Mouse (Mus musculus) liver, embryonic 16.5 days (tissue): Measurements from ENCODE around the gene Megf11. TPM values are rescaled to one million over a fixed set of nuclear protein-coding genes. Genes with fewer than 3 reads are reported as not detected.
"Not testable (repeated sequence)": the region's sequence is repeated elsewhere in the genome, so short reads cannot be mapped to it uniquely, and the experiment has no call there.

Experiments used
- ATAC-seq: fragments of 200-750 bp; cut with Nextera tagmentation; 2 replicates; pipeline ENCODE4 v1.8.0; 2017; ENCODE audit warnings: low read depth, mild to moderate bottlenecking, moderate number of reproducible peaks, moderate library complexity
- H3K27ac ChIP-seq: fragments of 300-500 bp; sonication (generic); 2 replicates; pipeline ENCODE4 v1.5.1; 2014; ENCODE audit warnings: mild to moderate bottlenecking, low read length
- H3K27me3 ChIP-seq: fragments of 300-500 bp; sonication (generic); 2 replicates; pipeline ENCODE4 v1.6.1; 2014; ENCODE audit warnings: low read depth, low read length, mixed read lengths; ENCODE audit not compliant: control insufficient read depth, insufficient read depth
- H3K36me3 ChIP-seq: fragments of 300-500 bp; sonication (generic); 2 replicates; pipeline ENCODE4 v1.6.1; 2014; ENCODE audit warnings: mild to moderate bottlenecking; ENCODE audit not compliant: control insufficient read depth, insufficient read depth
- H3K4me1 ChIP-seq: fragments of 300-500 bp; sonication (generic); 2 replicates; pipeline ENCODE4 v1.6.1; 2014; ENCODE audit warnings: low read depth, low read length, mixed read lengths; ENCODE audit not compliant: control insufficient read depth
- H3K4me2 ChIP-seq: fragments of 300-500 bp; sonication (generic); 2 replicates; pipeline ENCODE4 v1.6.1; 2014; ENCODE audit warnings: low read depth, low read length, mixed read lengths
- H3K4me3 ChIP-seq: fragments of 300-500 bp; sonication (generic); 2 replicates; pipeline ENCODE4 v1.5.1; 2014; ENCODE audit warnings: low read depth, mild to moderate bottlenecking, low read length
- H3K9ac ChIP-seq: fragments of 300-500 bp; sonication (generic); 2 replicates; pipeline ENCODE4 v1.6.1; 2014; ENCODE audit warnings: low read depth, low read length
- H3K9me3 ChIP-seq: fragments of 300-500 bp; sonication (generic); replicated peaks from 2 replicates; pipeline ENCODE4 v1.6.1; 2016; ENCODE audit warnings: low read length; ENCODE audit not compliant: control insufficient read depth
- WGBS: fragments of 180-500 bp; shearing (Covaris S2); extraction: QIAGEN DNeasy Blood & Tissue Kit; methylation state at CpG from one replicate; pipeline ENCODE4 v1.1.7; 2014; ENCODE audit not compliant: insufficient replicate concordance; 5-methylcytosine and 5-hydroxymethylcytosine counted together
- polyA plus RNA-seq: library from polyadenylated mRNA; unstranded; fragments of >200 nt; fragmentation: Nextera tagmentation; extraction: Ambion mirVana; gene quantifications from 2 replicates; pipeline ENCODE4 v1.2.1, GENCODE M21; 2015

Gene Megf11
- polyA plus RNA-seq, 1 experiment from 2014 or later = 0.51 TPM

DNA sequence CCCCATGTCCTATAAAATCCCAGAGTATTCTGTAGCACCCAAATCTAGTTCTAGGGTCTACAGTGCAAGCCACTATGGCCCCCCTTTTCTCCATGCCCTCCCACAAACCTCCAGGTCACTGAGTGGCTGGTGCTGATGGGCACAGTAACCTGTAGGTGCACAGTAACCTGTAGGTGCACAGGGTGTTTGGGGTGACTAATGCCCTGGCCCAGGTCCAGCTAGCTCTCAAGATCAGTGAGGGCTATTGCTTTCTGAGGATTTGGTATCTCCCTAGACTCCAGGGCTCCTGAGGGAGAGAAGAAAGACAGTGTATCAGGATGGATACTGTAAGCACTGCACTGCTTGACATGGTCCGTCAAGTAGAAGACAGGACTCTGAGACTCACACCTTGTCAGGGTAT, 85.4 kb downstream of the Megf11 start:
- H3K4me1 ChIP-seq = peaks cover 24% of the 10 kb centered on the region
- H3K9ac ChIP-seq = no peak overlapping the region
- H3K36me3 ChIP-seq = no peaks in the 10 kb centered on the region
- ATAC-seq = no peak
- H3K4me2 ChIP-seq = no peak overlapping the region
- no peak overlapping the region for H3K27ac ChIP-seq
- no peaks in the 10 kb centered on the region for H3K9me3 ChIP-seq
- WGBS = 64% methylated on average over 1 of the region's 1 CpGs
- no peaks in the 10 kb centered on the region; the same call in 1 of the 2 replicates for H3K27me3 ChIP-seq
- H3K4me3 ChIP-seq = no peak overlapping the region

DNA sequence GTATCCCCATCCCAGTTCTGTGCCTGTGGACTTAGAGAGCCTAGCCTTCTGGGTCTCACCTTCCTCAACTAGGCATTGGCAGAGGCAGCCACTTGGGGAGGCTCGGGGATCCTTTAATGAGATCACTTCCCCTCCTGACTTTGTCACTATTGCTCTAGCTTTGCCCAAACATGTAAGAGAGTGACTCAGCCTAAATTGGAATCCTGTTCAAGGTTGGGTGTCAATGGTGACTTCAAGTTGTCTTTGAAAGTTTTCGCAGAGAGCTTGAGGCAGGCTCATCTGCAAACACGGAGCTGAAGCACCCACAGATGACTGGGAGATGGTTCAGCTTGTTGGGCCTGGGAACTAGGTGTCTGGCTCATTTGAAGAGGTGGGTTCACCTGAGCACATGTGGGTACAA, 85.9 kb downstream of the Megf11 start:
- no peak for ATAC-seq
- H3K4me2 ChIP-seq = no peak overlapping the region
- no peaks in the 10 kb centered on the region for H3K9me3 ChIP-seq
- H3K4me3 ChIP-seq = no peak overlapping the region
- 74% methylated on average over 3 of the region's 3 CpGs for WGBS
- no peaks in the 10 kb centered on the region for H3K36me3 ChIP-seq
- no peak overlapping the region for H3K9ac ChIP-seq
- peaks cover 24% of the 10 kb centered on the region for H3K4me1 ChIP-seq
- no peak overlapping the region for H3K27ac ChIP-seq
- no peaks in the 10 kb centered on the region; the same call in 1 of the 2 replicates for H3K27me3 ChIP-seq

DNA sequence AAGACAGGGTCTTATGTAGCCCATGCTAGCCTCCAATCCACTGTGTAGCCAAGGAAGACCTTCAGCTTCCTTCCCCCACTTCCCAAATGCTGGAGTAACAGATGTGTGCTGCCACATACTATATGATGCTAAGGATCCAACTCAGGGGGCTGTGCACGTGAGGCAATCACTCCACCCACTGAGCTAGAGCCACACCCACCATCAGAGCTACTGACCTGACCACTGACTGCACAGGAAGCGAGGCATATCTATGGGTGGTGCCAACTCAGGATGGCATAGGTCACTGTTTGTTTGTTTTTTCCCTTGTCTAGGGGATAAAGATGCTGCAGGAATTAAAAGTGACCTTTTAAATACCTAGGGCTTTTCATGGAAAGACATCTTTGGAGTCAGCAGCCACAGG, 86.7 kb downstream of the Megf11 start:
- WGBS = 12% methylated on average over 2 of the region's 2 CpGs
- H3K4me2 ChIP-seq = 0 out of 2 replicates have a peak overlapping the region, but pooled peaks have one; percentile 26
- H3K4me1 ChIP-seq = peaks cover 24% of the 10 kb centered on the region
- H3K27ac ChIP-seq = peak overlapping the region; percentile 64
- no peaks in the 10 kb centered on the region; the same call in 1 of the 2 replicates for H3K27me3 ChIP-seq
- no peak overlapping the region for H3K4me3 ChIP-seq
- peak; percentile 81 for ATAC-seq
- H3K9ac ChIP-seq = no peak overlapping the region
- no peaks in the 10 kb centered on the region for H3K9me3 ChIP-seq
- no peaks in the 10 kb centered on the region for H3K36me3 ChIP-seq

DNA sequence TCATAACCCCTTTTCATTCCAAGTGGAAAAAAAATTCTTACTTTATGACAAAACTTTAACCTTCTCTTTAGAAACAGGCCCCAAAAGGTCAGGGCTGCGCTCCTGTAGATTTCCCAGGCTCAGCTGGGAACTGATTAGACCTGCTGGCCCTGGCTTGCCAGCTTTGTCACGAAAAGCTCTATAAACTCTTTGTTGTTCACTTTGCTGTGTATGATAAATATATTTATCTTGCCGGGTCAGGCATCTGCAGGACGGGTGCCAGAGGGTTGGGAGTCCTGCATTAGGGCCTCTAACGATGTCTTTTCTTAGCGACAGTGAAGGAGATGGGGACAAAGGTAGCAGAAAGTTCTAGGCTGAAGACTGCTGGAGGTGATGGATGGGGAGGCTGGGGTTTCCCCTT, 87.3 kb downstream of the Megf11 start:
- H3K27ac ChIP-seq = peak overlapping the region; percentile 64
- 12% methylated on average over 6 of the region's 6 CpGs for WGBS
- no peaks in the 10 kb centered on the region for H3K36me3 ChIP-seq
- H3K4me2 ChIP-seq = peak overlapping the region; percentile 26; the same call in 1 of the 2 replicates
- no peak overlapping the region for H3K4me3 ChIP-seq
- no peaks in the 10 kb centered on the region; the same call in 1 of the 2 replicates for H3K27me3 ChIP-seq
- no peaks in the 10 kb centered on the region for H3K9me3 ChIP-seq
- ATAC-seq = peak; percentile 80
- H3K4me1 ChIP-seq = peaks cover 24% of the 10 kb centered on the region
- peak overlapping the region; percentile 28; the same call in 1 of the 2 replicates for H3K9ac ChIP-seq

DNA sequence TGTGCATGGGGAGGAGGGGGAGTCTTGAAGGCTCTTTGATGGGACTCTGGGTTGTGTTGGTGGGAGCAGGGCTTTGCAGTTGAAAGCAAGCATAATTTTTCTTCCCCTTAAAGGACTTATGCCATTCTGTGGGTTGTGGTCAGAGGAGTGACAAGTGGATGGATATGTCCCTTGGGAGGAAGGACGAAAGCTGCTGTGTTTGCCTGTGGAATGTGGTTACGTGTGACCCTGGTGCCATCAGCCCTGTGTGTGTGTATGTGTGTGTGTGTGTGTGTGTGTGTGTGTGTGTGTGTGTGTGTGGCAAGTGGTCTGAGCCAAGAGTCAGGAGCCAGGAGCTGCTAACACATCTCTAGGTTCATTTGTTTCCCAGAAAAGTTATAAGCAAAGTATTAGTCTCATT, 87.7 kb downstream of the Megf11 start:
- WGBS = 18% methylated on average over 2 of the region's 2 CpGs
- H3K4me1 ChIP-seq = peaks cover 24% of the 10 kb centered on the region
- H3K27ac ChIP-seq = peak overlapping the region; percentile 64
- H3K9ac ChIP-seq = peak overlapping the region; percentile 28; the same call in 1 of the 2 replicates
- no peak for ATAC-seq
- H3K9me3 ChIP-seq = no peaks in the 10 kb centered on the region
- H3K4me2 ChIP-seq = peak overlapping the region; percentile 26; the same call in 1 of the 2 replicates
- H3K4me3 ChIP-seq = no peak overlapping the region
- no peaks in the 10 kb centered on the region; the same call in 1 of the 2 replicates for H3K27me3 ChIP-seq
- no peaks in the 10 kb centered on the region for H3K36me3 ChIP-seq

DNA sequence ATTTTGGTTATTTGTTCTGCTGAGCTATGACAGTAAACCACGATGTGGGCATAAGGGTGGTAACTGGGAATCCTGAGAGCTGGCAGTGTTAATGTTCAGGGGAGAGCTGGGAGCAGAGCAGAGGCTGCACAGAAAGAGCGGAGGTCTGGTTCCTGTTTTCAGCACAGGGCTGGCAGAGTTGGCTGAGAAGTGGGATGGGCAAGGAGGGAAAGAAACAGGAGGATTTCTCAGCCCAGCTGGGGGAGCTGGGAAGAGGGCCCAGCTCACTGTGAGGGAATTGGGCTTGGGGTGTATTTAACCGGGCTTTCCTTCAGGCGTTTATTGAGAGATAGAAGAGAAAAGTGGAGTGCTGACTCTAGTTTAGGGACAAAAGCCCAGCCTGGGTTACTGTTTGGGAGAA, 88.3 kb downstream of the Megf11 start:
- Histone ChIP-seq H3K4me1 (peaks cover 24% of the 10 kb centered on the region), H3K36me3 (no peaks in the 10 kb centered on the region), H3K27ac (no peak overlapping the region), H3K9ac (no peak overlapping the region), H3K27me3 (no peaks in the 10 kb centered on the region), H3K9me3 (no peaks in the 10 kb centered on the region), H3K4me2 (no peak overlapping the region), H3K4me3 (no peak overlapping the region)
- no peak for ATAC-seq
- 40% methylated on average over 4 of the region's 4 CpGs for WGBS

DNA sequence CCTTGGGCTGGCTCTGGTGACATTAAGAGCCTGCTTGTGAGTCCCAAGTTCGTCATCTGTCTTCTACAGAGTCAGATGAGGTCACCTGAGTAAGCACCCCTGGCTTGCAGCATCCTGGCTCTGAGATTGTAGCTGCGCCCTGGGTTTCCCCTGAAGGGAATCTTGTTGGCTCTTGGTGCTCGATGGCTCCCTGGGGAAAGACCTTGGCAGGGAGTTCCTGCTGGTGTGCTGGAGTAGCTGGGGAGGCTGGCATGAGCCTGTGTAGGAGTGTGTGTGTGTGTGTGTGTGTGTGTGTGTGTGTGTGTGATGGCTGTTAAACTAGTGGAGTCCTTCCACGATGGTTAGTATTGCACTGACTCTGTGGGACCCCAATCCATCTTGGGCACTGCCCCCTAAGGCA, 88.7 kb downstream of the Megf11 start:
- WGBS = 50% methylated on average over 4 of the region's 4 CpGs
- peaks cover 24% of the 10 kb centered on the region for H3K4me1 ChIP-seq
- no peak overlapping the region for H3K27ac ChIP-seq
- H3K36me3 ChIP-seq = no peaks in the 10 kb centered on the region
- ATAC-seq = no peak
- H3K4me2 ChIP-seq = no peak overlapping the region
- no peaks in the 10 kb centered on the region for H3K9me3 ChIP-seq
- H3K9ac ChIP-seq = no peak overlapping the region
- no peak overlapping the region for H3K4me3 ChIP-seq
- no peaks in the 10 kb centered on the region for H3K27me3 ChIP-seq

DNA sequence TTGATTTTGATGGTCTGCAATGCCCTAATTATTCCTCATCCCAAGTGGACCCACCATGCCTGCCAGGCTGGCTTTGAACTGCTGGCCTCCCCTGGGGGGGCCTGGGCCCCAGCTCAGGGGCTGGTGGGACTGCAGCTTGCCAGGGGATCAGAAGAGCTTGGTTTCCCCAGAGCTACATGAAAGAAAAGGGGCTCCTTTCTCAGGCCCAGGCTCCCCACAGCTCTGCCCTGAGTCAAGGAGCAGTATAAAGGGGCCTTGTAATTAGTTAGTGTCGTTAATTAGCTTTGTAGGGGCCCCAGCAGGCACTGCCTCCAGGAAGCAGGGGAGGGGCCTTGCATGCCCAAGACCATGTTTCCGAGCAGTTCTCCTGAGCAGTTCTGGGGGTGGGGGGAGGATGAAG, 90.5 kb downstream of the Megf11 start:
- Histone ChIP-seq H3K4me1 (peaks cover 24% of the 10 kb centered on the region), H3K4me2 (no peak overlapping the region), H3K27ac (no peak overlapping the region), H3K27me3 (no peaks in the 10 kb centered on the region), H3K4me3 (no peak overlapping the region), H3K9ac (no peak overlapping the region), H3K36me3 (no peaks in the 10 kb centered on the region), H3K9me3 (no peaks in the 10 kb centered on the region)
- 45% methylated on average over 2 of the region's 2 CpGs for WGBS
- no peak for ATAC-seq

DNA sequence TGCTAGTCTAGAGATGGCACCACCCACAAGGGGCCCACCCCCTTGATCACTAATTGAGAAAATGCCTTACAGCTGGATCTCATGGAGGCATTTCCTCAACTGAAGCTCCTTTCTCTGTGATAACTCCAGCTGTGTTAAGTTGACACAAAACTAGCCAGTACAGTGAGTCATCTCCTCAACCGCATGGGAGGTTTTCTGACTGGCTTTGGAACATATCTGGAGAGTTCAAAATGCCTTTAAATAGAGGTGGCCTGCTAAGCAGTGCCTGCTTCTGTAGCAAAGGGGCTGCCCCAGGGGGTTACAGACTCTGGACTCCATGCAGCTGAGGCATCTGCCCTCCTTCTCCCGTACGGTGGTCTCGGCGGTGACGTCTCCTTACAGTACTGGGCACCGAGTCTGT, 92.0 kb downstream of the Megf11 start:
- H3K4me3 ChIP-seq, H3K9me3 ChIP-seq, H3K36me3 ChIP-seq, ATAC-seq, H3K4me2 ChIP-seq, H3K27me3 ChIP-seq, H3K27ac ChIP-seq, H3K9ac ChIP-seq: not testable (repeated sequence)
- H3K4me1 ChIP-seq = peaks cover 17% of the 10 kb centered on the region
- 83% methylated on average over 7 of the region's 7 CpGs for WGBS
